Mouse (Mus musculus): ENCODE measurements around the gene Castor1. TPM values are rescaled to one million over a fixed set of nuclear protein-coding genes. Genes with fewer than 3 reads are reported as not detected.
A peak's percentile ranks its signal among the peaks of the same experiment; 100 is the strongest.

Gene Castor1
- polyA plus RNA-seq, 1 experiment from 2014 or later: 2.3 TPM

- no peak overlapping the region for H3K4me3 ChIP-seq (replicated peaks; ENCODE audit: low read length)
- peaks cover 6% of the 10 kb centered on the region for H3K9me3 ChIP-seq (ENCODE audit: control insufficient read depth, low read length)
- H3K9ac ChIP-seq (replicated peaks; ENCODE audit: low read depth, low read length): no peak overlapping the region
- H3K4me2 ChIP-seq (ENCODE audit: low read length): no peak overlapping the region
- WGBS: 73% methylated on average over 9 of the region's 9 CpGs
- peaks cover 8% of the 10 kb centered on the region for H3K36me3 ChIP-seq (ENCODE audit: control insufficient read depth, insufficient read depth)
- ATAC-seq: no peak
- H3K4me1 ChIP-seq (replicated peaks; ENCODE audit: control insufficient read depth, insufficient read depth, low read length): peaks cover 8% of the 10 kb centered on the region
- no peak overlapping the region for H3K27ac ChIP-seq (ENCODE audit: low read length)
- H3K27me3 ChIP-seq (replicated peaks; ENCODE audit: control insufficient read depth, insufficient read depth, low read length): peaks cover 14% of the 10 kb centered on the region
Observed at GRCm38 (mm10) chr11:4216248-4217000, 1.6 kb upstream of the Castor1 start.

- H3K9ac ChIP-seq (replicated peaks; ENCODE audit: low read depth, low read length): peak overlapping the region; percentile 57
- H3K36me3 ChIP-seq (ENCODE audit: control insufficient read depth, insufficient read depth): peaks cover 4% of the 10 kb centered on the region; the same call in 1 of the 2 replicates
- H3K4me1 ChIP-seq (replicated peaks; ENCODE audit: control insufficient read depth, insufficient read depth, low read length): peaks cover 8% of the 10 kb centered on the region
- no peak for ATAC-seq
- 4% methylated on average over 6 of the region's 6 CpGs for WGBS
- peak overlapping the region; percentile 46 for H3K4me3 ChIP-seq (replicated peaks; ENCODE audit: low read length)
- H3K4me2 ChIP-seq (ENCODE audit: low read length): peak overlapping the region; percentile 79
- H3K9me3 ChIP-seq (ENCODE audit: control insufficient read depth, low read length): peaks cover 6% of the 10 kb centered on the region
- peaks cover 14% of the 10 kb centered on the region for H3K27me3 ChIP-seq (replicated peaks; ENCODE audit: control insufficient read depth, insufficient read depth, low read length)
- no peak overlapping the region for H3K27ac ChIP-seq (ENCODE audit: low read length)
Observed at GRCm38 (mm10) chr11:4218637-4219036, 612 bp downstream of the Castor1 start.

- 25% methylated on average over 2 of the region's 2 CpGs for WGBS
- H3K4me2 ChIP-seq (ENCODE audit: low read length): no peak overlapping the region
- H3K4me3 ChIP-seq (replicated peaks; ENCODE audit: low read length): no peak overlapping the region
- 0 out of 2 replicates have a peak, but pooled peaks cover 4% of the 10 kb centered on the region for H3K36me3 ChIP-seq (ENCODE audit: control insufficient read depth, insufficient read depth)
- H3K9me3 ChIP-seq (ENCODE audit: control insufficient read depth, low read length): peaks cover 6% of the 10 kb centered on the region
- H3K27ac ChIP-seq (ENCODE audit: low read length): no peak overlapping the region
- H3K4me1 ChIP-seq (replicated peaks; ENCODE audit: control insufficient read depth, insufficient read depth, low read length): peaks cover 8% of the 10 kb centered on the region
- peaks cover 14% of the 10 kb centered on the region for H3K27me3 ChIP-seq (replicated peaks; ENCODE audit: control insufficient read depth, insufficient read depth, low read length)
- ATAC-seq: no peak; the same call in 1 of the 2 replicates
- no peak overlapping the region for H3K9ac ChIP-seq (replicated peaks; ENCODE audit: low read depth, low read length)
Observed at GRCm38 (mm10) chr11:4219317-4219751, 1.3 kb downstream of the Castor1 start.

GRCm38 (mm10) chr11:4219908-4220307, 1.9 kb downstream of the Castor1 start:
- ATAC-seq: no peak
- Histone ChIP-seq H3K4me2 (ENCODE audit: low read length) (no peak overlapping the region), H3K4me1 (replicated peaks; ENCODE audit: control insufficient read depth, insufficient read depth, low read length) (peaks cover 8% of the 10 kb centered on the region), H3K9me3 (ENCODE audit: control insufficient read depth, low read length) (peaks cover 6% of the 10 kb centered on the region), H3K27me3 (replicated peaks; ENCODE audit: control insufficient read depth, insufficient read depth, low read length) (peaks cover 14% of the 10 kb centered on the region), H3K27ac (ENCODE audit: low read length) (no peak overlapping the region), H3K36me3 (ENCODE audit: control insufficient read depth, insufficient read depth) (0 out of 2 replicates have a peak, but pooled peaks cover 2% of the 10 kb centered on the region), H3K4me3 (replicated peaks; ENCODE audit: low read length) (no peak overlapping the region), H3K9ac (replicated peaks; ENCODE audit: low read depth, low read length) (no peak overlapping the region)
- 65% methylated on average over 9 of the region's 9 CpGs for WGBS

- ATAC-seq: no peak
- Histone ChIP-seq H3K27me3 (replicated peaks; ENCODE audit: control insufficient read depth, insufficient read depth, low read length) (peaks cover 14% of the 10 kb centered on the region), H3K27ac (ENCODE audit: low read length) (no peak overlapping the region), H3K9ac (replicated peaks; ENCODE audit: low read depth, low read length) (no peak overlapping the region), H3K4me2 (ENCODE audit: low read length) (no peak overlapping the region), H3K36me3 (ENCODE audit: control insufficient read depth, insufficient read depth) (no peaks in the 10 kb centered on the region), H3K4me1 (replicated peaks; ENCODE audit: control insufficient read depth, insufficient read depth, low read length) (peaks cover 8% of the 10 kb centered on the region), H3K9me3 (ENCODE audit: control insufficient read depth, low read length) (peaks cover 6% of the 10 kb centered on the region), H3K4me3 (replicated peaks; ENCODE audit: low read length) (no peak overlapping the region)
- 47% methylated on average over 28 of the region's 28 CpGs for WGBS
Observed at GRCm38 (mm10) chr11:4220443-4221400, 2.7 kb downstream of the Castor1 start.

GRCm38 (mm10) chr11:4222046-4222950, 4.3 kb downstream of the Castor1 start:
- peaks cover 6% of the 10 kb centered on the region for H3K9me3 ChIP-seq (ENCODE audit: control insufficient read depth, low read length)
- no peak overlapping the region for H3K4me2 ChIP-seq (ENCODE audit: low read length)
- H3K27me3 ChIP-seq (replicated peaks; ENCODE audit: control insufficient read depth, insufficient read depth, low read length): peaks cover 14% of the 10 kb centered on the region
- peaks cover 6% of the 10 kb centered on the region for H3K4me1 ChIP-seq (replicated peaks; ENCODE audit: control insufficient read depth, insufficient read depth, low read length)
- 73% methylated on average over 17 of the region's 17 CpGs for WGBS
- H3K9ac ChIP-seq (replicated peaks; ENCODE audit: low read depth, low read length): no peak overlapping the region
- no peak for ATAC-seq
- no peak overlapping the region for H3K27ac ChIP-seq (ENCODE audit: low read length)
- no peak overlapping the region for H3K4me3 ChIP-seq (replicated peaks; ENCODE audit: low read length)
- no peaks in the 10 kb centered on the region for H3K36me3 ChIP-seq (ENCODE audit: control insufficient read depth, insufficient read depth)

GRCm38 (mm10) chr11:4223393-4224188, 5.6 kb downstream of the Castor1 start:
- no peak overlapping the region for H3K4me2 ChIP-seq (ENCODE audit: low read length)
- no peak overlapping the region for H3K4me3 ChIP-seq (replicated peaks; ENCODE audit: low read length)
- ATAC-seq: no peak
- no peaks in the 10 kb centered on the region for H3K36me3 ChIP-seq (ENCODE audit: control insufficient read depth, insufficient read depth)
- no peaks in the 10 kb centered on the region for H3K4me1 ChIP-seq (replicated peaks; ENCODE audit: control insufficient read depth, insufficient read depth, low read length)
- 40% methylated on average over 5 of the region's 7 CpGs for WGBS
- H3K27ac ChIP-seq (ENCODE audit: low read length): no peak overlapping the region
- no peak overlapping the region for H3K9ac ChIP-seq (replicated peaks; ENCODE audit: low read depth, low read length)
- peaks cover 3% of the 10 kb centered on the region; the same call in 1 of the 2 replicates for H3K27me3 ChIP-seq (replicated peaks; ENCODE audit: control insufficient read depth, insufficient read depth, low read length)
- no peaks in the 10 kb centered on the region for H3K9me3 ChIP-seq (ENCODE audit: control insufficient read depth, low read length)

- Histone ChIP-seq H3K9me3 (ENCODE audit: control insufficient read depth, low read length) (no peaks in the 10 kb centered on the region), H3K9ac (replicated peaks; ENCODE audit: low read depth, low read length) (no peak overlapping the region), H3K4me1 (replicated peaks; ENCODE audit: control insufficient read depth, insufficient read depth, low read length) (no peaks in the 10 kb centered on the region), H3K36me3 (ENCODE audit: control insufficient read depth, insufficient read depth) (no peaks in the 10 kb centered on the region), H3K27me3 (replicated peaks; ENCODE audit: control insufficient read depth, insufficient read depth, low read length) (0 out of 2 replicates have a peak, but pooled peaks cover 3% of the 10 kb centered on the region), H3K4me3 (replicated peaks; ENCODE audit: low read length) (no peak overlapping the region), H3K27ac (ENCODE audit: low read length) (no peak overlapping the region), H3K4me2 (ENCODE audit: low read length) (no peak overlapping the region)
- no peak for ATAC-seq
- 51% methylated on average over 2 of the region's 2 CpGs for WGBS
Observed at GRCm38 (mm10) chr11:4224223-4224622, 6.2 kb downstream of the Castor1 start.
